Mouse (Mus musculus) neural tube, embryonic 15.5 days (tissue): ENCODE results near the gene Ccdc78. TPM values are rescaled to one million over a fixed set of nuclear protein-coding genes. Genes with fewer than 3 reads are reported as not detected.
A peak's percentile ranks its signal among the peaks of the same experiment; 100 is the strongest.
"Not testable (repeated sequence)": the region's sequence is repeated elsewhere in the genome, so short reads cannot be mapped to it uniquely, and the experiment has no call there.

ENCODE experiments used
- ATAC-seq: fragments of 200-750 bp; cut with Nextera tagmentation; 2 replicates; pipeline ENCODE4 v1.8.0; 2017; ENCODE audit warnings: mild to moderate bottlenecking, moderate TSS enrichment, moderate library complexity; ENCODE audit not compliant: low FRiP score
- H3K27ac ChIP-seq: fragments of 300-500 bp; sonication (generic); replicated peaks from 2 replicates; pipeline ENCODE4 v1.5.1; 2015; ENCODE audit warnings: mild to moderate bottlenecking, inconsistent platforms
- H3K27me3 ChIP-seq: fragments of 300-500 bp; sonication (generic); replicated peaks from 2 replicates; pipeline ENCODE4 v1.6.1; 2015; ENCODE audit warnings: inconsistent platforms
- H3K36me3 ChIP-seq: fragments of 300-500 bp; sonication (generic); 2 replicates; pipeline ENCODE4 v1.6.1; 2015; ENCODE audit warnings: inconsistent platforms
- H3K4me1 ChIP-seq: fragments of 300-500 bp; sonication (generic); 2 replicates; pipeline ENCODE4 v1.6.1; 2015; ENCODE audit warnings: inconsistent platforms
- H3K4me2 ChIP-seq: fragments of 300-500 bp; sonication (generic); 2 replicates; pipeline ENCODE4 v1.6.1; 2015; ENCODE audit warnings: inconsistent platforms, mild to moderate bottlenecking, moderate library complexity
- H3K4me3 ChIP-seq: fragments of 300-500 bp; sonication (generic); replicated peaks from 2 replicates; pipeline ENCODE4 v1.5.1; 2015; ENCODE audit warnings: mild to moderate bottlenecking, inconsistent platforms
- H3K9ac ChIP-seq: fragments of 300-500 bp; sonication (generic); replicated peaks from 2 replicates; pipeline ENCODE4 v1.6.1; 2015; ENCODE audit warnings: mild to moderate bottlenecking, inconsistent platforms
- H3K9me3 ChIP-seq: fragments of 300-500 bp; sonication (generic); replicated peaks from 2 replicates; pipeline ENCODE4 v1.6.1; 2016; ENCODE audit warnings: inconsistent platforms
- WGBS: fragments of 180-500 bp; shearing (Covaris S2); methylation state at CpG from one replicate; pipeline ENCODE4 v1.1.7; 2015; ENCODE audit warnings: mixed read lengths; 5-methylcytosine and 5-hydroxymethylcytosine counted together
- polyA plus RNA-seq: library from polyadenylated mRNA; unstranded; fragments of >200 nt; fragmentation: Nextera tagmentation; extraction: Ambion mirVana; gene quantifications from 2 replicates; pipeline ENCODE4 v1.2.1, GENCODE M21; 2015

Gene Ccdc78
- polyA plus RNA-seq, 1 experiment from 2014 or later = 0.41 TPM

GRCm38 (mm10) chr17:25796211-25796771 is 9.9 kb downstream of the Ccdc78 start:
- WGBS = 2% methylated on average over 37 of the region's 37 CpGs
- Histone ChIP-seq H3K36me3 (no peaks in the 10 kb centered on the region), H3K27ac (peak overlapping the region; percentile 69), H3K9ac (peak overlapping the region; percentile 53), H3K4me3 (peak overlapping the region; percentile 57), H3K9me3 (no peaks in the 10 kb centered on the region), H3K27me3 (no peaks in the 10 kb centered on the region), H3K4me1 (peaks cover 59% of the 10 kb centered on the region), H3K4me2 (peak overlapping the region; percentile 96)
- ATAC-seq = no peak

DNA sequence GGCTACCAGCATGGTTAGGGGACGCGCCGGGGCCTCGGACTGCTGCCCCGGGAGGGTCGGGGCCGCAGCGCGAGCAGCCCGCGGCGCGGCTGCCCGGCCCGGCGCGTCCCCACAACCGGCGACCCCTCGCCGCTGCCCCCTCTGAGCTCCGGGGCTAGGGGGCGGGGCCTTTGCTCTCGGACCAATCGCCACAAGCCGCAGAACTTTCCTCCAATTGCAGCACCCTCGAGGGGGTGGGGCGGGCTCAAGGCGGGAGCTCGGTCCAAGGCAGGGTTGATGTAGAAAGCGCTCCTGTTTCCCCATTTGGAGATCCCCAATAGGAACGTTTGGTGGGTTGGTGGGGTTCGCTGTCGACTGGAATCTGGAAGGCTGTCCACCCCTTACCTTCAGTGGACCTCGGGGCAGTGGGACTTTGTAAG is 10.6 kb downstream of the Ccdc78 start, which contains the start of gene Metrn:
Gene Metrn (minus strand): TSS at position 186 of the 419 bp plus-strand sequence.
- Histone ChIP-seq H3K4me2 (peak within 1 kb of the TSS; percentile 96), H3K27me3 (no peaks in the 10 kb centered on the region), H3K9ac (peak within 1 kb of the TSS; percentile 53), H3K9me3 (no peaks in the 10 kb centered on the region), H3K4me1 (peaks cover 55% of the 10 kb centered on the region), H3K27ac (peak within 1 kb of the TSS; percentile 69), H3K36me3 (no peaks in the 10 kb centered on the region), H3K4me3 (peak within 1 kb of the TSS; percentile 57)
- under 1% methylated on average over 35 of the region's 35 CpGs for WGBS
- peak; percentile 54 for ATAC-seq

- Histone ChIP-seq H3K9ac (no peak overlapping the region), H3K36me3 (no peaks in the 10 kb centered on the region), H3K27ac (no peak overlapping the region), H3K9me3 (no peaks in the 10 kb centered on the region), H3K4me2 (no peak overlapping the region), H3K4me3 (no peak overlapping the region), H3K27me3 (no peaks in the 10 kb centered on the region), H3K4me1 (peaks cover 38% of the 10 kb centered on the region)
- ATAC-seq = no peak
- 8% methylated on average over 6 of the region's 6 CpGs for WGBS
Measured at GRCm38 (mm10) chr17:25801029-25801428, 14.6 kb downstream of the Ccdc78 start.

DNA sequence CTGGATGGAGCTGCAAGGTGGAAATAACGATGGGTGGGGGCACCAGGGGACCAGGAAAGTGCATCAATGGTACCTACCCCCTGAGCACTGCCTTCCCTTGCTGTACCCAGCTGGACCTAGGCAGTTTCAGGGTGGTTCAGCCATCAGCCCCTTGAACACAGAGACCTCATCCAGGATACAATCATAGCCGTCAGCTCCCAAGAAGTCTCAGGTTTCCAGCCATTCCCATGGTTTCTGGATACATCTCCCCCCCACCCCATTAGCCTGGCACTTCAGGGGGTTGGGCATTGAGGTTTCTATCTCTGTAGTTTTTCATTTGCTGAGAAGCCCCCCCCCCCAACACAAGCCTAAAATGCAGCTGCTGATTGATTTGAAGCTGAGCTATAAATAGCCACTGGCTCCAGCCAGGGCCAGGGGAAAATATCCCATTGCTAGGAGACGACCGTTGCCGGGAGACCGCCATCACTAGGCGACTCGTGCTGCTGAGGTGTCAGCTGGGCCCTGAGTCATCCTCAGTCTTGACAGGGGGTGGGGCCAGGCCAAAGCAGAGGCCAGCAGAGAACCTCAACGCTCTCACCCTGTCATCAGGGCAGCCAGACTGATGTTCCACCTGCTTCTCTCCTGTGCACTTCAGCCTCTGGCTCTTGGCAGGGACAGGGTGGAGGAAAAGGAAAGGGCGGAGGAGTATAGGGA is 16.6 kb downstream of the Ccdc78 start:
- Histone ChIP-seq H3K9me3 (no peaks in the 10 kb centered on the region), H3K36me3 (no peaks in the 10 kb centered on the region), H3K27ac (peak overlapping the region; percentile 75), H3K9ac (peak overlapping the region; percentile 28; the same call in 1 of the 2 replicates), H3K4me3 (no peak overlapping the region), H3K27me3 (no peaks in the 10 kb centered on the region), H3K4me1 (peaks cover 23% of the 10 kb centered on the region), H3K4me2 (peak overlapping the region; percentile 19)
- peak; percentile 76 for ATAC-seq
- WGBS = 4% methylated on average over 10 of the region's 10 CpGs

GRCm38 (mm10) chr17:25806507-25806906 is 20.1 kb downstream of the Ccdc78 start:
- no peak for ATAC-seq
- Histone ChIP-seq H3K9me3 (no peaks in the 10 kb centered on the region), H3K4me2 (no peak overlapping the region), H3K27ac (no peak overlapping the region), H3K27me3 (no peaks in the 10 kb centered on the region), H3K4me1 (peaks cover 44% of the 10 kb centered on the region), H3K4me3 (no peak overlapping the region), H3K36me3 (no peaks in the 10 kb centered on the region), H3K9ac (no peak overlapping the region)
- WGBS = 76% methylated on average over 4 of the region's 4 CpGs

- peaks cover 49% of the 10 kb centered on the region for H3K4me1 ChIP-seq
- H3K9me3 ChIP-seq, ATAC-seq, H3K27me3 ChIP-seq, H3K9ac ChIP-seq, H3K36me3 ChIP-seq, H3K27ac ChIP-seq, H3K4me2 ChIP-seq, H3K4me3 ChIP-seq: not testable (repeated sequence)
- WGBS = 46% methylated on average over 2 of the region's 2 CpGs
Measured at GRCm38 (mm10) chr17:25807452-25807851, 21.1 kb downstream of the Ccdc78 start.

GRCm38 (mm10) chr17:25808028-25808427 is 21.6 kb downstream of the Ccdc78 start:
- ATAC-seq = no peak
- Histone ChIP-seq H3K4me1 (peaks cover 49% of the 10 kb centered on the region), H3K9ac (peak overlapping the region; percentile 97), H3K27ac (peak overlapping the region; percentile 98), H3K27me3 (no peaks in the 10 kb centered on the region), H3K4me2 (peak overlapping the region; percentile 94), H3K9me3 (no peaks in the 10 kb centered on the region), H3K4me3 (peak overlapping the region; percentile 96), H3K36me3 (no peaks in the 10 kb centered on the region)
- WGBS = 26% methylated on average over 5 of the region's 5 CpGs

DNA sequence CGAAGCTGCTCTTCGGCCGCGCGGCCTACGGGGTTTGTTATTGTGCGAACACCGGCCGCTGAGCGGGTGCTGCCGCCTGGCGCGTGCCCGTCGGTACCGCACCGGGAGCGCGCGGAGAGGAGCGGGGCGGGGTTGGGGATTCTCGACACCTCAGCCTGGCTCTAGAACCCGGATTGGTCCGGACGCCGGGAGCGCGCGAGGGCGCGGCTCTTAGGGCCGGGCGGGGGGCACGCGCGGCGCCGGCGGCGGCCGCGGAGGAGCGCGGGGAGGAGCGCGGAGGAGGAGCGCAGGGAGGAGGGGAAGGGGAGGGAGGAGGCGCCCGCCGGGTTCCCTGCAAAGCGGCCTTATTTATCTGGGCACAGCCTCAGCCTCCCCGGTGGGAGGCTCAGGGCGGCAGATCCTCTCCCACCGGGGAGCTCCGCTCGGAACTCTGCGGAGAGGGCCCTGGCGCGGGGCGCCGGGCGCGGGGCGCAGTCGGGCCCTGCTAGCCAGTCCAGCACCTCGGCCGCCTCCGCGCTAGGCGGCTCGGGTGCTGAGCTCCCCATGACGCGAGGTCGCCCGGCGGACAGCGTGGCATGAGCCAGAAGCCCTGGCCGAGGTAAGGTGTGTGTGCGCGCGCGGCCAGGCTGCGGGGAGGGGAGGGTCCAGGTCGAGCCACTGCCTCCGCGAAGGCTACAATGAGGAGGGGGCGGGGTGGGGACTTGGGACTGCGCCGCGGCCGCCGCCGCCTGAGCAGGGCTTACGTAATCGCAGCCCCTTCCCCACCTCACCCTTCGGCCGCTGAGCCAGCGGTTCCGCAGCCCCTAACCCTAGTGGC is 22.6 kb downstream of the Ccdc78 start, which contains the start of gene Fbxl16:
Gene Fbxl16 (plus strand): TSS at position 297 of the 817 bp plus-strand sequence.
- Histone ChIP-seq H3K4me1 (peaks cover 50% of the 10 kb centered on the region), H3K27me3 (no peaks in the 10 kb centered on the region), H3K9me3 (no peaks in the 10 kb centered on the region), H3K9ac (peak within 1 kb of the TSS; percentile 97), H3K27ac (peak within 1 kb of the TSS; percentile 98), H3K4me2 (peak within 1 kb of the TSS; percentile 94), H3K36me3 (no peaks in the 10 kb centered on the region), H3K4me3 (peak within 1 kb of the TSS; percentile 96)
- peak; percentile 91 for ATAC-seq
- under 1% methylated on average over 64 of the region's 100 CpGs for WGBS

DNA sequence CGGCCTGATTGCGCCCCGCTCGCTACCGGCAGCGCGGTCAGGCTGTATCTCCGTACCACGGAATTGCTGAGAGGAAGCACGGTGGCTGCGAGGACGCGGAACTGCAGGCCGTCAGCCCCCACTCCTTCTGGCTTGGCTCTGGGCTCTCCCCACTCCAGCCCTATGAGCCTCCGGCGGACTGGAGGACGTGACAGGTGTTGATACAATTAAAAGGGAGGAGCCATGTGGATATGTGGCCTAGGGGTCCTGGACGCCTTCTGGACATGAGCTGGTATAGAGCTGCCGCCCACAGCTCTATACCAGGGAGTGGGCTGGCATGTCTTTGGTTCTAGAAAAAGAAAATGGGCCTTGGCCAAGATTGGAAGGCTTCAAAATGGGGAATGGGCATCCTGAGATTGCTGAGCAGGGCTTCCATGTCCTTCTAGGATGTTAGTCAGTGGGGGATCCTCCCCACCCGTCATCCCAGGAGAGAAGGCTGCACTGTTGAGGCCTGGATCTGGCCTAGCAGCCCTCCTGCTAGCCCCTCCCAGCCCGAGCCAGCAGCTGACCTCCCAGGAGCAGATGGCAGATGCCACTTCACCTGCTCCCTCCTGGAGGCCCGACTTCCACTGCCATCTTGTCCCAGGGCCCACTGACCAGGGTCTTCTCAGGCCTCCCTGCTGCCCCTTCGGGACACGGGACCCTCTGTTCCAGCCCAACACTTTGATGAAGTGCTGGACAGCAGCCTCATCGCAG is 23.4 kb downstream of the Ccdc78 start:
- 4% methylated on average over 25 of the region's 25 CpGs for WGBS
- Histone ChIP-seq H3K9ac (peak overlapping the region; percentile 97), H3K27ac (peak overlapping the region; percentile 98), H3K27me3 (no peaks in the 10 kb centered on the region), H3K4me2 (peak overlapping the region; percentile 94), H3K36me3 (no peaks in the 10 kb centered on the region), H3K9me3 (no peaks in the 10 kb centered on the region), H3K4me3 (peak overlapping the region; percentile 96), H3K4me1 (peaks cover 56% of the 10 kb centered on the region)
- ATAC-seq = peak; percentile 40

- H3K36me3 ChIP-seq = no peaks in the 10 kb centered on the region
- peaks cover 56% of the 10 kb centered on the region for H3K4me1 ChIP-seq
- no peaks in the 10 kb centered on the region for H3K27me3 ChIP-seq
- H3K9me3 ChIP-seq = no peaks in the 10 kb centered on the region
- ATAC-seq = no peak
- no peak overlapping the region for H3K9ac ChIP-seq
- peak overlapping the region; percentile 94 for H3K4me2 ChIP-seq
- peak overlapping the region; percentile 96 for H3K4me3 ChIP-seq
- WGBS = 78% methylated on average over 4 of the region's 4 CpGs
- H3K27ac ChIP-seq = no peak overlapping the region
Measured at GRCm38 (mm10) chr17:25810890-25811289, 24.5 kb downstream of the Ccdc78 start.

- H3K4me1 ChIP-seq = peaks cover 48% of the 10 kb centered on the region
- no peak for ATAC-seq
- H3K4me2 ChIP-seq = peak overlapping the region; percentile 47
- peaks cover 21% of the 10 kb centered on the region for H3K36me3 ChIP-seq
- H3K4me3 ChIP-seq = peak overlapping the region; percentile 14
- H3K27ac ChIP-seq = no peak overlapping the region; the same call in 1 of the 2 replicates
- peaks cover 19% of the 10 kb centered on the region for H3K27me3 ChIP-seq
- H3K9ac ChIP-seq = peak overlapping the region; percentile 29; the same call in 1 of the 2 replicates
- no peaks in the 10 kb centered on the region for H3K9me3 ChIP-seq
- 2% methylated on average over 20 of the region's 20 CpGs for WGBS
Measured at GRCm38 (mm10) chr17:25813471-25813870, 27.1 kb downstream of the Ccdc78 start.
